Mouse (Mus musculus) cerebellum, postnatal 36 days (tissue): ENCODE results near the gene Stim1.
"Not testable (repeated sequence)": the region's sequence is repeated elsewhere in the genome, so short reads cannot be mapped to it uniquely, and the experiment has no call there.

ENCODE experiments used
- DNase-seq, 2 experiments: peaks; one replicate each; pipeline ENCODE4 v3.0.0; 2021 to 2022; ENCODE audit warnings: mixed read lengths in 2 of 2

Stim1 gene

DNA sequence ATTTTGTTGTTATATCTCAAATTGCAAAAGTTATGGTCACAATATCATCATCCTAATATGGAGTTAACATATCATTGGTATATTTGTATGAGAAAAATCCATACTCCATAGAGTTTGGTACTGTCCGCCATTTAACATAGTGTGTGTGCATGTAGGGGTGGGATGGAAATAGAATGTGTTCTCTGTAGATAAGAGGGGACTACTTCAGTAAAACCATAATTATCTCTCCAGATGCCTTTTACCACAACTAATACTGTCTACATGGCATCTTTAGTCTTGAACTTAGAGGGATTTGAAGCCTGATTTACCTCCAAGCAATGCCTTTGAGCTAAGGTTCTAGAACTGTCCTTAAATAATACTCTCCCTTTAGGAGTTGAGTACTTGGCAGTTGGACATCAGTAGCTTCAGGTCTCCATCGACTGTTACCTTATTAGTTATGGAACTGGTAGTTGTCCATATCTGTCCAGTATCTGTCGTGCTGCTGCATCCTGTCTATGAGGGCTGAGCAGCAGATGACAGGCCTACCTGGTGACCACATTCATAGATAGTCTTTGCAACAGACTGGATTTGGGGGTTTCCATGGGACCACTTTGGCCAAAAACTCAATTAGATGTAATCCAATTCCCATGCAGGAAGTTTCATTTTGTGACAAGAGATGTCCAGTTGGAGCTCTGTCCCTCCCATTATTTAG is 105.9 kb downstream of the Stim1 start:
- DNase-seq = no peak

DNA sequence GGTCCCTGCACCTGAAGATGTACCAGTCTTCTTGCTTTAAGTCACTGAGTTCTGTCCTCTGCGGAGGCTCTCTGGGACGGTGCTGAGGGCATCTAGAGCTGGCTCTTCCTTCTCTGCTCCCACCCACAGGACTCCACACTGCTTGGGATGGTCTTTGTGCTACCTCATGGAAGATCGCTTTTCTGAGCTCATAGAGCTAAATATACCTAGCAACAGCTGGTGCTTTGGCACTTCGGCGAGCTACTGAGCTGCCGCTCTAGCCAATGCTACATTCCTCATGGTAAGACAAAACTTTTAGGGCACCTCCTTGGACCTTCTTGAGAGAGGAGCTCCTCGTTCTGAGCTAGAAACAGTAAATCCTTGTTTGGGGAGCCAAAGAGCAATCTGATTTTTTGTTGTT is 115.6 kb downstream of the Stim1 start:
- peak in 1 of 2 experiments; percentile 6 for DNase-seq

DNA sequence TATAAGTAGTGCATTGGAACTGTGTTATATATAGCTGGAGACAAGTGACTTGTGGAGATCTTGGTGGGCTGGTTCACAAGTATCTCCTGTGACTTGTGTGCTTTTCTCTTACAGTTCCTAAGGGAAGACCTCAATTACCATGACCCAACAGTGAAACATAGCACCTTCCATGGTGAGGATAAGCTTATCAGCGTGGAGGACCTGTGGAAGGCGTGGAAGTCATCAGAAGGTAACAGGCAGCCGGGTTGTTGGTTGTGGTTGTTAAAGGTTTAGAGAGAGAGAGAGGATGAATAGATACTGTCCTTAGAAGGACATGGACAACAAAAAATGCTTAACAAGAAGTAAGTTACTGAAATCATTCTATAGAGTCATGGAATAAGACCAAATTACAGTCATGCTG is 118.4 kb downstream of the Stim1 start:
- no peak for DNase-seq

DNA sequence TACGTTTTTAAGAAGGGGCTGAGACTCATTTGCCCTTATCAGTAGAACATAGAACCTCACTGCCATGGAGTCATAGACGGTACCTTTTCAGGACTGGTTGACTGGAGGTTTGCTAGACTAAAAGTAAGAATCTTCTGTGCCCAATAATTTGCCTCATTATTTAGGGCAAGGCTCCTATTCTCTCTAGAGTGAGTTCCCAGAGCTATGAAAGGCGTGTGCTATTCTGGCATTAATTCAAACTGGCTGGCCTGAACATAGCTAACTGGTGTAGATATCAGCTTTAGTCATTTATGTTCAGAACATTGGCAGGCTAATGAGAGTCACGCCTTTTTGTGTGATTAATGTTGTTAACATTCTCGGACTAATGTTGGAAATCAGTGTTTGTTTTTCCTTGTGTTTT is 121.5 kb downstream of the Stim1 start:
- no peak for DNase-seq

DNA sequence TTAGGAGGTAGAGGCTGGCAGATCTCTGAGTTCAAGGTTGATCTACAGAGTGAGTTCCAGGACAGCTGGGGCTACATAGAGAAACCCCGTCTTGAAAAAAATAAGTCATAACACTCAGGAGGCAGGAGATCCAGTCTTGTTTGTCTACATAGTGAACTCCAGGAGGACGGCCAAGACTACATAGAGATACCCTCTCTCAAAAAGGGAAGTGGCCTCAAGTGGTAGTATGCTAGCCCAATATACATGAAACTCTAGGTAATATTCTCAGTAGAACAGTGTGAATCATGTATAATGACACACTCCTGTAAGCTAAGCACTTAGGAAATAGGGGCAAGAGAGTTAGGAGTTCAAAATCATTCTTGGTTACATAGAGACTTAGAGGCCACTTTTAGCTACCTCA is 126.3 kb downstream of the Stim1 start:
- no peak for DNase-seq

DNA sequence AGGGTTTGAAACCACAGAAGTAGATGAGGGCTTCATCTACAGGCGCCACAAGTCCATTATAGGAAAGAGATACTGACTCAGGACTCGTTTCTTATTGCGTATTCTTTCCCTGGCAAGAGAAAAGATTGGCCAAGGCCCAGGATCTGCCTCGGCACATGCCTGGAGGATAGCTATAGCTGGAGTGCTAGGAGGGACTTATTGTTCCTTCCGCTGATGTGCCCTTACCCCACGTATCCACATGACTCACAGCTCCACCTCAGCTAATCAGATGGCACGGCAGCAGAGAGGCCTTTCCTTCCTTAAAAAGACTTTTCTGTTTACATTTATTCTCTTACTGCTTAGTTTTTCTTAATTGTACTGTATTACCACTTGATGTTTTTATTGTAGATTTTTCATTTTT is 128.3 kb downstream of the Stim1 start:
- no peak for DNase-seq

DNA sequence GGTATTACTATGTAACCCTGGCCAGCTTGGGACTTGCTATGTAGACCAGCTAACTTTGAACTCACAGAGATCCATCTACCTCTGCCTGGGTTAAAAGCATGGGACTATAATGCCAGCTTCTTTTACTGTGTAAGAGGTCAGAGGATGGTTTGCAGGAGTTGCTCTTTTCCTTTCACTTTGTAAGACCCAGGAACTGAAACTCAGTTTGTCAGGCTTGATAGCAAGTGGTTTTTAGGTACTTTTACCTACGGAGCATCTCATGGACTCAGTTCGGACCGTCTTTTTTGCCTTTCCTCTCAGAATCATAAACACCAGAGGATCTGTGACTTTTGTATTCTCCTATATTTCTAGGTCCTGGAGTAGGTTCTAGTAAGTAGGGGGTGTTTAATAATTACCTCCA is 128.7 kb downstream of the Stim1 start:
- DNase-seq = no peak

DNA sequence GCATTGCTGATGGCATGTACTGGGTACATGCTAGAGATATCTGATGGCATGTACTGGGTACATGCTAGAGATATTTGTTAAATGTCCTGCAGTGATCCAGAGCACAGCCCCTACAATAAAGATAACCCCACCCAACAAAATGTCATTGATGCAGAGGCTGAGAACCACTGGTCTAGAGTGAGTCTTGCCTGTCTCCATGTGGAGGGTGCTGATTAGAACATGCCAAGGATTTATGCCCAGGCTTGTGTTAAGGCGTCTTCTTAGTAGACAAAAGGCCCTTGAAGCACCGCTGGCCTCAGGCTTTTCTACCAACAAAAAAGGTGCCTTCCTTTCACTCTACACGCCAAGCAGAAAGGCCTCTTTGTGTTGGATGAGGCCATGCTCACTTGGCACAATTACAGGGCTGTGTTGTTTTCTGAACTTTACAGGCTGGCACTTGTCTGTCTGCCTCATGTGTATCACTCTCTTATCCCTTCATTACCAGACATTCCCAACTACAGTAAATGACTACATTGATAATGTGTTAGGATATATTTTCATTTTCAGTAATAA is 131.7 kb downstream of the Stim1 start:
- no peak for DNase-seq

DNA sequence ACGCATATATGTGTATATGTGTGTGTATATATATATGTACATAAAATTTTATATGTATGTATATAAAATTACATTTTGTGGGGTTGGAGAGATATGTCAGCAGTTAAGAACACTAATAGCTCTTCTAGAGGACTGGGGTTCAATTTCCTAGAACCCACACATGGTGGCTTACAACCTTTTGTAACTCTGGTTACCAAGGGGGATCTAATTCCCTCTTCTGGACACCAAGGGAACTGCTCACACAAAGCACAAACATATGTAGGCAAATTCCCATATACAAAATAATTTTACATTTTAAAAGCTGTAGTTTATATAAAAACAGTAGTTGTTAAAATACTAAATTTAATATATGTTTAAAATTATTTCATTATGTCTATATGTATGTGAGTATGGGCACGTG is 136.5 kb downstream of the Stim1 start:
- no peak for DNase-seq

DNA sequence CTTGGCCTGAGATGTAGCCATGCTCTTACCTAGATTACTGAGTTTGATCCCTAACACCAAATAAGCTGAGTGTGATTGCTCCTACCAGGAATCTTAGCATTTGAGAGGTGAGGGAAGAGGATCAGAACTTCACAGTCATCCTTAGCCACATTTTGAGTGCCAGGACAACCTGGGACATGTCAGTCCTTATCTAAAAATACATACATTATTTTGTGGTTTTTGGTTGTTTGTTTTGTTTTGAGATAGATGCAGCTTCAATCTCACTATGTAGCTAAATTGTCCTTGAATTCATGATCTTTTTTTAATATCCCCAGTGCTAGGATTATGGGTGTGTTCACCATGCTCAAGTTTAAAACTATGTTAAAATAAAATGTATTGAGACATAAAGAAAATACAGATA is 139.8 kb downstream of the Stim1 start:
- DNase-seq = no peak

DNA sequence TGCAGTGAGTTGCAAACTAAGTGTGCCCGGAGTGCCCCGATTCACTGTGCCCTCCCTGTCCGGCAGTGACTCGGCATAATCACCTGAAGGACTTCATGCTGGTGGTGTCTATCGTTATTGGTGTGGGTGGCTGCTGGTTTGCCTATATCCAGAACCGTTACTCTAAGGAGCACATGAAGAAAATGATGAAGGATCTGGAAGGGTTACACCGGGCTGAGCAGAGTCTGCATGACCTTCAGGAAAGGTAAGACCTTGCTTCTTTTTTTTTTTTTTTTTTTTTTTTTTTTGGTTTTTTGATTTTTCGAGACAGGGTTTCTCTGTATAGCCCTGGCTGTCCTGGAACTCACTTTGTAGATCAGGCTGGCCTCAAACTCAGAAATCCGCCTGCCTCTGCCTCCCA is 147.7 kb downstream of the Stim1 start:
- DNase-seq = not testable (repeated sequence)

DNA sequence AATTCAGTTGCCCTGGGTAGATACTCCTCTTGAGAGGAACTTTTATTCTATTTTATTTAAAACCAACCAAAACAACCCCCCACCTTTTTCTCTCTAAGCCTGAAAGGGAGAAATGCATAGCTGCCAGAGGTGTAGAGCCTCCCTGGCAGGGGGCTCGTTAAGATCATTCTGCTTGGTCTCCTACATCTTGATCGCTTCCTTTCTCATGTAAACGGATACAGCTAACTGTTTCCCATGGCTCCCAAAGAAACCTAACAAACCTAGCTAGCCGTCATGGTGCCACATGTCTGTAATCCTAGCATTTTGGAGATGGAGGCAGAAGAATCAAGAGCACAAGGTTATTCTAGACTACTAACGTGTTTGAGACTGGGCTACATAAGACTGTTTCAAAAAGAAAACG is 148.2 kb downstream of the Stim1 start:
- no peak for DNase-seq

DNA sequence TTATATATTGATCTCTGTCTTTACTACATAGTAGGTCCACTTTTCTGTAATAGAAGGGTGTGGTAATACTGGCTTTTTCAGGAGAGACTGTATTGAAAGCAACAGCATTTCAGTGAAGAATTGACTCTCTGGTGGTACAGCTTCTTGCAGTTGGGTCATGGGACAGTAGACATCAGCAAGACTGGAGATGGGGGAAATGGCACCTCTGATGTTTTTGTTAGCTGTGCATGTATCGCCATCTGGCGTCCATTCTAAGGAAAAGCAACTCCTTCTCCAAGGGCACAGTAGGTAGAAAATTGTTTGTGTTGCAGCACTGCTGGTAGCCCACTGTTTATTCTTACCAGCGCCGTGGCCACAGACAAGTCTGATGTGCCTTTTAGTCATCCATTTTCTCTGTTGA is 149.8 kb downstream of the Stim1 start:
- DNase-seq = peak; percentile 29 to 57

DNA sequence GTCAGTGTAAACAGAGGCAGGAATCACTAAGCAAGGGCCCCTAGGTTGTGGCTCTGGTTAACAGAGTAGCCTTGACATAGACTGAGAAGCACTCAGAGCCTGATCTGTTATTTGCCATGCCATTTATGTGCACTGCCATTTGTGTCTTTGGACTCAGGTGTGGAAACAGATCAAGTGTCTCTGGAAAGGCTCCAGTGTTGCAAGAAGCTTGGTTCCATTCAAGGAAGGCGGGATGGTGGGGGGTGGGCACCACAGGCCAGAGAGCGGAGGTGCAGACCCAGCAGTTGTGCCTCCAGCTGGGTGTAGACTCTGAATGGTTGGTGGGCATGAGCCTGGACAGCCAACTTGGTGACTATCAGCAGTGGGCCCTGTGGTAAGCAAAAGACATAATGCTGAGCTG is 154.4 kb downstream of the Stim1 start:
- DNase-seq = no peak

DNA sequence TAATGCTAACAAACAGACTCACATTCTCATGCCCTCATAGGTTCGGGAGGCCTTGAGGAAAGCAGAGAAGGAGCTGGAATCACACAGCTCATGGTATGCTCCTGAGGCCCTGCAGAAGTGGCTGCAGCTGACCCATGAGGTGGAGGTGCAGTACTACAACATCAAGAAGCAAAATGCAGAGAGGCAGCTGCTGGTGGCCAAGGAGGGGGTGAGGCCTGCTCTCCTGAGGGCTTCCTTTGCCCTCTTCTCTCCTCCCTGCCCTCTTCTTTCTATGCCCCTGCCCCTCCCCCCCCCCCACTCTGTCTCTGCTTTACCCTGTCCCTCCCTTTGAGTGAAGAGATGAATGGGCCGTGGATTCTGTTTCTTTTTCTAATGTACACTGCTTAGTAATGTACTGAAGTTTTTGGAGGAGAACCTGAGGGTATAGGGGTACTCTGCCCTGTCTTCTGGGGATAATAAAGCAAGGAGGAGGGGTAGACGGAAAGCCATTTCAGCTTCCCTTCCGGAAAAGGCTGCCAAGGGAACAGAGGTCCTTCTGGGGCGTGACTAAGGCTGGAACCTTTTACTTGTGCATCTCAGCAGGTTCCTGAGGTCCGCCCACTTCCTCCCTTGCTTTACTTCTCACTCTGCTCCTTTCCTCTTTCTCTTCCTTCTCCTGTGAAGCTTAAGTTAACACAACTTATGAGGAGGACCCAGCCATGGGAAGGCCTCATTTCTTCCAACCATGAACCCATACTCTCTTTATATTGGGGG is 158.5 kb downstream of the Stim1 start:
- no peak for DNase-seq

DNA sequence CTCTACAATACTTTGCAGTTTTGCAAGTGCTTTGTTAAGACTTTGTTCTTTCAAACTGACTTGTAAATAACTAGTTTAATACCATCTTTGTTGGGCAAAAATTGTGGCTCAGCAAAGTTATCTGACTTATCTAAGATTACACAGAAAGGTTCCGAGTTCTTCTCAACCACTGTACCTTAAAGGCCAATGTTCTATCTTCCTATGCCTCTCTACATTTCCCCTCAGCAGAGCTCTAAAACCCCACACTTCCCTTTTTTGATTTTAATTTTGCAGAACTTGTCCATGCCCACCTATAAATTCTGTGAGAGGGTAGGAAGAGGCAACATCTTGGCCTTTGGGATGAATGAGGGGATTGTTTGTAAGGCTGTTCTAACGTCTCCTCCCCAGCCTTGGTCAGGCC is 166.7 kb downstream of the Stim1 start:
- no peak for DNase-seq

DNA sequence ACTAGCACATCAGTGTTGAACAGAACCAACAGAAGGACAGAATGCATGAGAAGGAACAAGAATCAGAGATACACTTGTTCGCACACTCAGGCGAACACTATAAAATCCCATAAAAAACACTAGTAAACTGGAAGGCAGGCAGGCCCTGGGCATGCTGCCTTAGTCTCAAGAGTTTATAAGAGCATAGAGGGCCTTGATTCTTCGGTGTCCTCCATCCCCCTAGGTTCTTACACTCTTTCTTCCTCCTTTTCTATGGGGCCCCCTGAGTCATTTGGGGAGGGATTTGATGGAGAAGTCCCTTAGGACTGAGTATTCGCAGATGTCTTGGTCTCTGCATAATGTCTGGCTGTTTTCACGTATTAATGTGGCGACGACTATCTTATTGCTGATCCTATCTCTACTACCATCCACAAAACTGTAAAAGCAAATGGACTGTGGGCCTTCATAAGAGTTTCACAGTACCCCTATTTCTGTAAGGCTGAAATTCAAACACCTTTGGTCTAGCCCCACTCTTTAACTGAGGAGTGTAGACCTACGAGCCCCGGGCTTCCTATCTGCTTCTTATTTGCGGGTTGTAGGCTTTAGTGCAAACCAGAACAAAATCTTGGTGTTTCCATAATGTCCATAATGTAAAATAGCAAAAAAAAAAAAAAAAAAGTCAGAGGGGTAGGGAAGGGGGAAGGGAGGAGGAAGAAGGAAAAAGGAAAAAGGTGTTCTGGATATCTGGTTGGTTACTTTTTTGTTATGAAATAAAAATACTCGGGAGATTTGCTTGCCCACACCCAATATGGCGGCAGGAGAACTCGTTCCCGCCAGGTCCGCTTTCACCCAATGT is 173.4 kb downstream of the Stim1 start:
- DNase-seq = peak in 1 of 2 experiments; percentile 4

DNA sequence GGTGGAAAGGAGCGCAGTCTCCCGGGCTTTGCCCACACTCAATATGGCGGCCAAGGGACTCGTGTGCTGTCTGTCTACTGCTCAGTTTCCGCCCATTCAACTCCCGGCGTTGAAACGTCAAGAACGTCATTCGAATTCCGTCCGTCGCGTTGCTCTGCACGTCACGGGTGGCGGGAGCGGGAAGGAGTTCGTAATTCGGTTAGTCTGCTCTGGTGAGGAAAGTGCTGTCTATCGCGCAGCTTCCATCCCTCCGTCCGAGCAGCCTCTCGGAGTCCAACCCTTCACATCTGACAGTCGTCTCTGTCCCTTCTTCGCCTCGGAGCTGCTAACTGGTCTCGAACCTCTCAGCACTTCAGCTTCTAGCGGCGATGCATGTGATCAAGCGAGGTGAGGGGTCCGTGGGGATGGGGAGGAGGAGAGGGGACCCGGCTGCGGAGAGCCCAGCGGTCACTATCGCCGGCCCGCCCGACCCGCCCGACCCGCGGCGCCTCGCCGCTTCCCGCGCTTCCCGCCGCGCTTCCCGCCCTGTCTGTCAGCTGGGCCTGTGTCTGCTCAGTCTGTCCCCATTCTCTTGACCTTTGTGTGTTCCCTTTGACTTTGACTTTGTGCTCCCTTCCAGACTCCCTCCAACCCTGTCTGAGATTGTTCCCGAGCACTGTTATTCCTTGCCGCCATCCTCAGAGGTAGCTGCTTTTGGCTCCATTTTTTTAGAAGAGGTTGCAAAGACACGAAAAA is 174.2 kb downstream of the Stim1 start, which contains the start of gene Rrm1:
Rrm1 (plus strand) TSS at position 39 of the 735 bp plus-strand sequence.
- peak; percentile 93 to 94 for DNase-seq

DNA sequence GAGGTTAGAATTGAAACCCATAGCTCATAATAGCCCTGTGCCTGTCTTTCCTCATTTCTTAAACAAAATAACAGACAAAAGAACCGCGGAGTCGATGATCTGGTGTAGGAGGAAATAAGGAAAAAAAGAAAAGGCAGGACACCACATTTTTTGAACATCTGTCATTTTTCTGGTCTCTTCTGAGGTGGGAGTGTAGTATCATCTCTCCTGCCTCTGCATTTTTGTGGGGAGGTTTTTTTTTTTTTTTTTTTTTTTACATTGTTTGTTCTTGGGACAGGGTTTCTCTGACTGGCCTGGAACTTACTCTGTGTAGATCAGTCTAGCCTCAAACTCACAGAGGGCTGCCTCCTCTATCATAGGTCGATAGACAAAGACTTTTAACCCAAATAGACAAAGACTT is 174.8 kb downstream of the Stim1 start:
- no peak for DNase-seq

DNA sequence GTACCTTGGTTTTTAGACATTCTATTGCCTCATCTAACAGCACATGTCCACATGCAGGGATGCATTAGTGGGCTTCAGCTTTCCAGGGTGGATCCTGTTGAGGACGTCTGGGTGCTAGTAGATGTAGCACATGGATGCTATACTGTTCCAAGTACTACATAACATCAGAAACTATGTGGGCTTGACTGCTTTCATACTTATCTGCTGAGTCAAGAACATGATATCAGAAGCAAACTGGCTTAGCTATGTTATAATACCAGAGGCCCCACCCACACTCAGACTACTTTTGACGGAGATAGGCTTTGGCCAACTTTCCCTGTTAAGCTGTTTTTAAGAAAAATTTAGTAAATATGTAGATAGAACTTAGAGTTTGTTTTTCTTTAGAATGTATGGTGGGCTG is 176.7 kb downstream of the Stim1 start:
- DNase-seq = no peak

DNA sequence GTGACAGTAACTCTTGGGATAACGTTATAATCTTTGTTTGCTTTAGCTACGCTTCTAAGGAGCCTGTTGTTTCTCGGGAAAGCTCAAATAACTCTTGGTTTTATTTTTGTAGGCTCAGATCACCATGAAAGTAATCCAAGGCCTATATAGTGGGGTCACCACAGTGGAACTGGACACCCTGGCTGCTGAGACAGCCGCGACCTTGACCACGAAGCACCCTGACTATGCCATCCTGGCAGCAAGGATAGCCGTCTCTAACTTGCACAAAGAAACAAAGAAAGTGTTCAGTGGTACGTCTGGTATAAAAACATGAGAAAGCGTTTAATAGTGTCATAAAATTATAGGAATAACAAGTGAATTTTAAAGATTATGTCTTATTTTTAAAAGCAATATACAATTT is 178.8 kb downstream of the Stim1 start:
- no peak for DNase-seq

DNA sequence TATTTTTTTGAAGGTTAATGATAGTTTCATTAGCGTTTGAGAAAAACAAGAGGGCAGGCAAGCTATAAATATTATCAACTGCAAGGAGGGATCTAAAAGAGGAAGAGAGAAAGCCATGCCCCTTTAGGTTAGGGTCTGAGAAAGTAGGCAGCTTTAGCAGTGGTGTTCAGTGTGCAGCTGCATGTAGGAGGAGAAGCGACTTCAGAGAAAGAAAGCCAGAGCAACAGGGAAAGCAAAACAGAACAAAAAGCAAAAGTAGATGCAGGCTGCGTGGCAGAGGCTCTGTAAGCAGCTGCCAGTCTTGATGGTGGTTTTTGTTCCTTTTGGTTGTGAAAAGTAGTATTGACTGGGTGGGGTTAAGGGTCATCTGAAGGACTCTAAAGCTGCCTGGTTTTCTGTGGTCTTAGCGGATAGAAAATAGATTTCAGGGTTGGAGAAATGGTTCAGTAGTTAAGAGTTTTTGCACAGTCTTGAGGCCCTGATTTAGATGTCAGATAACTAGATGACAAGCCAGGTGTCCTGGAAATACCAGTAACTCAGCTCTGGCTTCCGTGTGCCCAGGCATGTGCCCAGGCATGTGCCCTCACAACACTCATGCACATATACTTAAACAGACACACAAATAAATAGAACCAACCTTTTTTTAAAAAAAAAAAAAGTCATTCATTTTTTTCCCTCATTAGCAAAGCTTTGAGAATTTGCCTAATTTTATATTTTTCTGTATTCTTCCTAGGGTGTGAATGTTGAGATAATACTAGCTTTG is 191.2 kb downstream of the Stim1 start:
- DNase-seq = no peak
